Mouse (Mus musculus) stomach, embryonic 16.5 days (tissue): Measurements from ENCODE around the gene Tbc1d9b. TPM values are rescaled to one million over a fixed set of nuclear protein-coding genes. Genes with fewer than 3 reads are reported as not detected.

Experiments used
- ATAC-seq: fragments of 200-750 bp; cut with Nextera tagmentation; 2 replicates; pipeline ENCODE4 v1.8.0; 2017; ENCODE audit warnings: moderate number of reproducible peaks, moderate TSS enrichment; ENCODE audit not compliant: insufficient read depth, low FRiP score
- H3K27ac ChIP-seq: fragments of 300-500 bp; sonication (generic); 2 replicates; pipeline ENCODE4 v1.5.1; 2014; ENCODE audit warnings: low read length
- H3K27me3 ChIP-seq: fragments of 300-500 bp; sonication (generic); 2 replicates; pipeline ENCODE4 v1.6.1; 2014; ENCODE audit warnings: low read length, control low read depth, mixed read lengths; ENCODE audit not compliant: control insufficient read depth, insufficient read depth
- H3K36me3 ChIP-seq: fragments of 300-500 bp; sonication (generic); 2 replicates; pipeline ENCODE4 v1.6.1; 2014; ENCODE audit warnings: low read length; ENCODE audit not compliant: control insufficient read depth, insufficient read depth
- H3K4me1 ChIP-seq: fragments of 300-500 bp; sonication (generic); 2 replicates; pipeline ENCODE4 v1.6.1; 2014; ENCODE audit warnings: low read length, control low read depth, mixed read lengths; ENCODE audit not compliant: control insufficient read depth, insufficient read depth
- H3K4me2 ChIP-seq: fragments of 300-500 bp; sonication (generic); 2 replicates; pipeline ENCODE4 v1.6.1; 2014; ENCODE audit warnings: low read depth, low read length, mixed read lengths
- H3K4me3 ChIP-seq: fragments of 300-500 bp; sonication (generic); replicated peaks from 2 replicates; pipeline ENCODE4 v1.5.1; 2014; ENCODE audit warnings: mild to moderate bottlenecking, low read length
- H3K9ac ChIP-seq: fragments of 300-500 bp; sonication (generic); 2 replicates; pipeline ENCODE4 v1.6.1; 2014; ENCODE audit warnings: low read length
- H3K9me3 ChIP-seq: fragments of 300-500 bp; sonication (generic); replicated peaks from 2 replicates; pipeline ENCODE4 v1.6.1; 2016; ENCODE audit warnings: low read length, control low read depth; ENCODE audit not compliant: control insufficient read depth
- WGBS: fragments of 180-500 bp; shearing (Covaris S2); extraction: QIAGEN DNeasy Blood & Tissue Kit; methylation state at CpG from one replicate; pipeline ENCODE4 v1.1.7; 2014; 5-methylcytosine and 5-hydroxymethylcytosine counted together
- polyA plus RNA-seq: library from polyadenylated mRNA; unstranded; fragments of >200 nt; fragmentation: Nextera tagmentation; extraction: Ambion mirVana; gene quantifications from 2 replicates; pipeline ENCODE4 v1.2.1, GENCODE M21; 2015

The Tbc1d9b gene
- polyA plus RNA-seq, 1 experiment from 2014 or later = 35.9 TPM

DNA sequence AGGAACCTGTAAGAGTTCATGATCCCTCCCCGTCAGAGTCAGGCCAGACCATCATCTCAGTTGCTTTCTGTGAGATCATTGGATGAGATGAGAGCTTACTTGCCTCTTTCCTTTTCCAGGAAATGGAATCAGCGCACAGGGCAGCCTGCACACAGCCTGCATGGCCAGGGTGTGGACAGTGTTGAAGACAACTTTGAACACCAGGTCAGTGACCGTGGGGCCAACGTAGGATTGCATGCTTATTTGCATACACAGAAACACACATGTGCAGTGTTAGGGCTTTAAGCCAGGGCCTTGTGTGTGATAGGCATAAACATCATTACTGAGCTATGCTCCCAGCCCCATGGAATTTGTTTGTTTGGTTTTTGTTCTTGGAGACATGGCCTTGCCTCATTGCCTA is 66.3 kb downstream of the Tbc1d9b start:
- H3K27ac ChIP-seq = no peak overlapping the region
- 83% methylated on average over 4 of the region's 4 CpGs for WGBS
- ATAC-seq = no peak

DNA sequence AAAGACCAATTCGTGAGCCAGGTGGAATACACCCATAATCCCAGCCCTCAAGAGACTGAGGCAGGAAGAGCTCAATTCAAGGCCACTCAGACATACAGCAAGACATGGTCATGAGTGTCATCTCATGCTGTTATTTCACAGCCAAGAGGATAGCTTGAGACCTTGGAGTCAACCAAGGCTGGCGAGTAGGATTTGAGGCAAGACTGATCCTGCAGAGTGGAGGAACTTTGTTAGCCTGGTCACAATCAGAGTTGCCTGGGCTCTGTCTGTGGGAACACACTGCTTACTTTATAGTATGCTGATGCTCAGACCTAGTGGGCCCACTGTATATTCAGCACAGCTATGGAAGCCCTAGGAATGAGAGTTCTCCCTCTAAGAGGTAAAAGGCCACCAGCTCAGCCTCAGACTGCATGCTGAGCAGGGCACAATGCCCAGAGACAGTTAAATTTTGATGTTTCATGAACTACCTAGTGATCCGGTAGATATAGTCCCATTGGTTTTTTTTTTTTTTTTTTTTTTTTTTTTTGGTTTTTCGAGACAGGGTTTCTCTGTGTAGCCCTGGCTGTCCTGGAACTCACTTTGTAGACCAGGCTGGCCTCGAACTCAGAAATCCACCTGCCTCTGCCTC is 67.1 kb downstream of the Tbc1d9b start:
- H3K36me3 ChIP-seq = peaks cover 26% of the 10 kb centered on the region
- H3K4me2 ChIP-seq = no peak overlapping the region
- no peaks in the 10 kb centered on the region for H3K27me3 ChIP-seq
- peaks cover 5% of the 10 kb centered on the region; the same call in 1 of the 2 replicates for H3K4me1 ChIP-seq
- no peak for ATAC-seq
- no peak overlapping the region for H3K27ac ChIP-seq
- no peak overlapping the region for H3K4me3 ChIP-seq
- no peak overlapping the region for H3K9ac ChIP-seq
- WGBS = 89% methylated on average over 4 of the region's 5 CpGs
- no peaks in the 10 kb centered on the region for H3K9me3 ChIP-seq

More for the DNA sequence above, 66.3 kb downstream of the Tbc1d9b start:
- H3K4me3 ChIP-seq = no peak overlapping the region
- H3K4me1 ChIP-seq = peaks cover 5% of the 10 kb centered on the region; the same call in 1 of the 2 replicates
- no peaks in the 10 kb centered on the region for H3K27me3 ChIP-seq
- no peak overlapping the region for H3K4me2 ChIP-seq
- H3K9ac ChIP-seq = no peak overlapping the region
- H3K9me3 ChIP-seq = no peaks in the 10 kb centered on the region
- H3K36me3 ChIP-seq = peaks cover 26% of the 10 kb centered on the region

DNA sequence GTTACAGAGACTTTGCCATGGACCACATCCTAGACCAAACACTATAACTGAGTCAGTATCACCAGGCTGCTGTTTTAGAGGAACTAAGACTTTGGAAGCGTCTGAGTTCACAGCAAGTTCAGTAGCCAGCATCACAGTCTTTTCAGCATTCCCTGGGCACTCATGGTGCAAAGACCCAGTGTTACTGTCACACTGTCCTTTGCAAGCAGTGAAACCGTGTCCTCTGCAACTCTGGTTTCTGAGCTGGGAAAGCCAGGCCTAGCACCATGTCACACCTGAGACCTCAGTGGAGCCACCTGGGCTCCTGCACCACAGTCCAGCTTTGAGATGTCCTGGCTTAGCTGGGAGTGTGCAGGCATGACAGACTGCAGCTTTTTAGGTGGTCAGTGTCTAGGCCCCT is 67.7 kb downstream of the Tbc1d9b start:
- ATAC-seq = no peak
- WGBS = 88% methylated on average over 2 of the region's 2 CpGs
- H3K27me3 ChIP-seq = no peaks in the 10 kb centered on the region
- no peak overlapping the region for H3K4me2 ChIP-seq
- peaks cover 26% of the 10 kb centered on the region for H3K36me3 ChIP-seq
- no peak overlapping the region for H3K9ac ChIP-seq
- no peak overlapping the region for H3K27ac ChIP-seq
- H3K4me3 ChIP-seq = no peak overlapping the region
- H3K4me1 ChIP-seq = peaks cover 5% of the 10 kb centered on the region; the same call in 1 of the 2 replicates
- no peaks in the 10 kb centered on the region for H3K9me3 ChIP-seq

DNA sequence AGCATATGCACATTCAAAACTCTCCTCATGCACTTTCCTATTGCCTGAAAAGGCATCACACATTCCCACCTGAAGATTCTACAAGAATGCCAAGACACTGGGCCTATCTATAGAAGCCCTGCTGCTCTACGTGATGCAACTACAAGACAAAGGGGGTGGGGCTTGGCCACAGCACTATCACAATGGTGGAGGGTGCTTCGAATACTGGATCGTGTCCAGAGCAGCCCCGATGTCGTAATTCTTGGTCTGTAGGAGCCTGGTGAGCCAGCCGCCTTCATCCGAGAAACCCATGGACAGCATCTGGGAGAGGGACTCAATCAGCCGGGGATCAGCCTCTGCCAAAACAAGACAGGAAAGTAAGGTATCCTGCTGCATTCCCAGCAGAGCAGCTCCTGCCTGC is 69.4 kb downstream of the Tbc1d9b start:
- 81% methylated on average over 8 of the region's 8 CpGs for WGBS
- Histone ChIP-seq H3K36me3 (peaks cover 39% of the 10 kb centered on the region), H3K27ac (no peak overlapping the region), H3K9me3 (no peaks in the 10 kb centered on the region), H3K9ac (no peak overlapping the region), H3K27me3 (no peaks in the 10 kb centered on the region), H3K4me2 (no peak overlapping the region), H3K4me1 (no peaks in the 10 kb centered on the region), H3K4me3 (no peak overlapping the region)
- no peak for ATAC-seq

DNA sequence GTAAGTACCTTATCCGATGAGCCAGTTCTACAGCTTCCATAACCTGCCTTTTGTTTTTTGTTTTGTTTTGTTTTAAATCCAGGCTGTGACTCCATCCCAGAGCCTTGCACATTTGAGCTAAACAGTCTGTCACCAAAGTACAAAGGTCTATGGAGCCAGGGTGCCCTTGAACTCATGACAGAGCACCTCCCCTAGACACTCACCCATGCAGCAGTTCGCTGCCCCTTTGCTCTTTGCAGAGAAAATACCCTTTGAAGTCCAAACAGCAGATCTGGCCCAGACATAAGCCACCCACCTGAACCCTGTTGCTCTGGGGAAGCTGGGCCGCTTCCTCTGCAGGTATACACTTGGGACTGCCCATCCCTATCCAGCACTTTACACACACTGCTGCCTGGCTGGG is 70.4 kb downstream of the Tbc1d9b start:
- H3K4me3 ChIP-seq = no peak overlapping the region
- no peak overlapping the region for H3K27ac ChIP-seq
- no peaks in the 10 kb centered on the region for H3K4me1 ChIP-seq
- H3K36me3 ChIP-seq = peaks cover 48% of the 10 kb centered on the region
- ATAC-seq = no peak
- H3K27me3 ChIP-seq = no peaks in the 10 kb centered on the region
- 89% methylated on average over 3 of the region's 3 CpGs for WGBS
- no peak overlapping the region for H3K9ac ChIP-seq
- no peaks in the 10 kb centered on the region for H3K9me3 ChIP-seq
- H3K4me2 ChIP-seq = no peak overlapping the region

DNA sequence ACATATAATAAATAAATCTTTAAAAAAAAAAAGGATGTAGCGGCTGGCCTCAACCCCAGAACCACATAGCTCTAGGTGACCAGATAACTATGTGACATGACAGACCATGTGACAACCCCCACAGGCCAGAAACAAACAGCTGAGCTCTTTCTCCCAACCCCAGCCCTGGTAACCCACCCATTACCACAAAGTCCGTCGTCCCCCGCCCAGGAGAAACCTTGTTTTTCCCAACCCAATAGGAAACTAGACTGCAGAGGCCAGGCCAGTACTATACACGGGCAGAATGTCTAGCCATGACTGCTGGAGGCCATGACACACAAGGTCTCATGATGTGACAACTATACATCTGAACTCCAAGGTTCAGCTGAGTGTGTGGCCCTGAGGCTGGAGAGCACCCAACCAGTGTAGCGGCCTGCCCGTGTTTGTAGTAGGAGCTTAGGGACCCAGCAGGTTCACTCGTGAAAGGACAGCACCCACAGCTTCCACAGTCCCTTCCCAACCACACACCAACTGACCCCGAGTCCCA is 72.2 kb downstream of the Tbc1d9b start:
- Histone ChIP-seq H3K4me2 (no peak overlapping the region), H3K9me3 (no peaks in the 10 kb centered on the region), H3K27me3 (no peaks in the 10 kb centered on the region), H3K36me3 (peaks cover 48% of the 10 kb centered on the region), H3K4me3 (no peak overlapping the region), H3K9ac (no peak overlapping the region), H3K27ac (no peak overlapping the region), H3K4me1 (no peaks in the 10 kb centered on the region)
- 89% methylated on average over 9 of the region's 9 CpGs for WGBS
- ATAC-seq = no peak

DNA sequence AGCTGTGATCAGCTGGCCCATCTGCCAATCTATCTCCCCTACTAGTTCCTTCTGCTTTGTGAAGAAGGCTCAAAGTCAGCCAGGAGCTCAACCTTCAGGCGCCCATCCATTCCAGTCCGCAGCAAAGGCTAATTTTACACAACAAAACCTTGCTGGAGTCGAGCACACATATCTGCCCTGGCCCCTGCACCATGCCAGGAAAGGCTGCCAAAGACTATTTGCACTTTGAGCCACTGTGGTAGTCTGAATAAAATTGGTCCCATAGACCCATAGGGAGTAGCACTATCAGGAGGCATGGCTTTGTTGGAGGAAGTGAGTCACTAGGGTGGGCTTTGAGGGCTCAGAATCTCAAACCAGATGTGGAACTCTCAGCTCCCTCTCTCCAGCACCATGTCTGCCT is 74.2 kb downstream of the Tbc1d9b start:
- WGBS = 89% methylated on average over 3 of the region's 3 CpGs

DNA sequence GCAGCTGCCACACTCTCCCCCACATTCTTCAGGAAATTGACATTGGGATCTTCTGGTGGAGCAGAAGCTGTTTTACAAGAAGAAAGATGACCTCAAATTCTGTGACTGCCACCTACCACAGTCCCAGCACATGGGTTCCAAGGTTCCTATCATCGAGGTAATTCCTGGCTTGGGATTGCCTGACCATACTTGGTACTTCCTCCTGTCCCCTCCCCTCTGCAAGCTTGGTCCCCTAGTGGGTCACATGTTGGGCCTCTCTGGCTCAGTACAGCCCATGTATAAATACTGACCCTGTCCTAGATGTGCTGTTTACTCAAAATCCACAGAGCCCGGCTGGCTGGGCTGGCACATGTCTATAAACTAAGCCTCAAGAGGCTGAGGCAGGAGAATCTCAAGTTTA is 74.8 kb downstream of the Tbc1d9b start:
- Histone ChIP-seq H3K4me1 (peaks cover 7% of the 10 kb centered on the region), H3K27me3 (no peaks in the 10 kb centered on the region), H3K4me3 (no peak overlapping the region), H3K36me3 (peaks cover 33% of the 10 kb centered on the region), H3K4me2 (no peak overlapping the region), H3K9ac (no peak overlapping the region), H3K9me3 (no peaks in the 10 kb centered on the region), H3K27ac (no peak overlapping the region)
- WGBS = 73% methylated on average over 2 of the region's 2 CpGs
- no peak for ATAC-seq

More for the DNA sequence above, 74.2 kb downstream of the Tbc1d9b start:
- peaks cover 39% of the 10 kb centered on the region for H3K36me3 ChIP-seq
- H3K9me3 ChIP-seq = no peaks in the 10 kb centered on the region
- H3K9ac ChIP-seq = no peak overlapping the region
- no peak overlapping the region for H3K4me3 ChIP-seq
- no peaks in the 10 kb centered on the region for H3K27me3 ChIP-seq
- ATAC-seq = no peak
- H3K4me1 ChIP-seq = peaks cover 5% of the 10 kb centered on the region
- no peak overlapping the region for H3K4me2 ChIP-seq
- no peak overlapping the region for H3K27ac ChIP-seq

DNA sequence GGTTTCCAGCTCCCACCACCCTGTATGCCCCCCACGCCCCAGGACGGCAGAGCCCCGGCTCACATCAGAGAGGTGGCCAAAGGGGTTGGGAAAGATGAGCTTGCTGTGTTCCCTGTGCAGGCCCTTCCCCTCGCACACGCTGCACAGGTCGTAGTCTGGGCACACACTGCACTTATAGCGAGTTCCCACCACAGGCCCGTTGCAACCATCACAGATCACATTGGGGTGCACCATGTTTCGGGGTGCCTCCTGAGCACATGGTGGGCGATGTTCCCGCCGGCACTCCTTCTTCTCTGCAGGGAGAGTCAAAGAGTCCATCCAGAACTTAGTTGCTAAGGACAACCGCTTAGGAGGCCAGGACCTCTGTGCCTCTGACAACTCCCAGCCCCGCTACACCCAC is 76.1 kb downstream of the Tbc1d9b start:
- H3K27ac ChIP-seq = no peak overlapping the region
- no peak overlapping the region for H3K9ac ChIP-seq
- H3K4me1 ChIP-seq = peaks cover 8% of the 10 kb centered on the region
- H3K4me3 ChIP-seq = no peak overlapping the region
- H3K9me3 ChIP-seq = no peaks in the 10 kb centered on the region
- no peak overlapping the region for H3K4me2 ChIP-seq
- no peaks in the 10 kb centered on the region for H3K27me3 ChIP-seq
- no peak for ATAC-seq
- peaks cover 23% of the 10 kb centered on the region for H3K36me3 ChIP-seq
- 97% methylated on average over 14 of the region's 14 CpGs for WGBS
